Mouse (Mus musculus) 3T3-L1 (cell line): ENCODE measurements around the gene S100a3.
A peak's percentile ranks its signal among the peaks of the same experiment; 100 is the strongest.

ENCODE experiments used
- DNase-seq: peaks from one replicate; pipeline ENCODE4 v3.0.0-alpha.2; 2015; ENCODE audit warnings: low read depth, low spot score

The S100a3 gene

DNA sequence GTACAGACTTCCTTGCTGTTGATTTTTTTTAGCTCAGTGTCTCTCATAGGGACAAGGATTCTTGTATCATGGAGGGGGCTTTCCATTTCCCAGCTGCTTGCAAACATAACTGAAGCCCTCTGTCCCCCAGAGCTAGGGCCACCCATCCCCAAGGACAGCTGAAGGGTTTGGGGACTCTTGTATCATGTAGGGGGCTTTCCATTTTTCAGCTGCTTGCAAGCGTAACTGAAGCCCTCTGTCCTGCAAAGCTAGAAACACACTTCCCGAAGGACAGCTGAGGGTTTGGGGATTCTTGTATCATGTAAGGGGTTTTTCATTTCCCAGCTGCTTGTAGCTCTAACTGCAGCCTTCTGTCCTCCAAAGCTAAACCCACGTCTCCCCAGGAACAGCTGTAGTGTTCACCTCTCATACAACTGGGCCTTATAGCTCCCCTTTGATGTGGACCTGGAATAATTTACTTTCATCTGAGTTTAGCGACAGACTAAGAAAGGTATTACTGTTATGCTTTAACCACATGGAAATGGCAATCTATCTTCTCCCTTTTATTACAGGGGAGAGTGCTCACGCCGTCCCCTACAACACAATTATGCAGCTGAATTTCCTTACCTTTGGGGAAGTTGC is at the start of gene S100a3:
Gene S100a3 (plus strand): TSS at position 571 of the 621 bp plus-strand sequence.
- DNase-seq, result no peak

DNA sequence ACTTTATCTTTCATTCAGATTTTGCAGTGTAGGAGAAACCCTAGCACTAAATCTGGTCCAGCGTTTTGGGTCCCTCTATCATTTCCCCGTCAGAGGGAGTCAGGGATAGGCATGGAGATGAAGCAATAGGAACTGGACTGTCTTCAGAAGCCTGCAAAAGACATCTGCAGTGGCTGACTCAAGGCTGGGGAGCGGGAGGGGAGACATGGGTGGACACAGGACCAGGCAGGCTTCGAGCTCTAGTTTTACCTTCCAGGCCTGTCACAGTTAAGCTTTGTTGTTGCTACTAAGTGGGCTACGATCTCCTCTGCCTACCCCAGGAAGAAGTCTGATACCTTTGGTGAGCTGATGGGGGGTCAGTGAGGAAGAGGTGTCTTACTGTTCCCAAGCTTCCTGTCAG is 48.1 kb upstream of the S100a3 start:
- no peak for DNase-seq

DNA sequence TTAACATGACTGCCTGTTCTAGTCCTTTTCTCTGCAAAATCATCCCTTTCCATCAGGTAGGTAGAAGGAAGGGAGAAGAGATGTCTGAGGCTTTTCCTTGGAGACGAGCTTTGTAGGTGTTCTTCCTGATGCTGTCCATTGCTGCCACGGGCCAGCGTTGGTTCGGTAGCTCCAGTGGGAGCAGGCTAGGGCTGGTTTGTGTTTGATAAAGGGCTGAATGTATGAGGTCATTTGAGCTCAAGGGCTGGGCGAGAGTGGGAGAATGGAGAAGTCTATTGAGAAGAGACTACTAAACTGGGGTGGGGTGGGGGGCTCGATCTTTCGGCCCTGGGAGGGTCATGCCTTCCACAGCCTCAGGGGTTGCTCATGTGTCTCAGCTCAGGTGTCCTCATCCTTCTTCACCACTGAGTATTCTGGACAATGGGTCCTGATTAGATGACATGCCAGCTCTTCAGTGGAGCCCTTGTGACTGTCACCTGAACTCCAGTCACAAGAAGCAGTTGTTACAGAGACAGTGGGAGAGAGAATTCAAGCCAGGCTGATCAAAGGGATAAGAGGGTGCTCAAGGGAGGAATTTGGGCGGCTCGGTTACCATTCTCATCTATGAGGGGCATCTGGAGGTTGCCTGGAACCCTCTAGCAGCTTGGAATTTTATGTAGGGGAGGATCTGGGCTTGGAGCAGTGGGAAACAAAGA is 47.3 kb upstream of the S100a3 start:
- no peak for DNase-seq

DNA sequence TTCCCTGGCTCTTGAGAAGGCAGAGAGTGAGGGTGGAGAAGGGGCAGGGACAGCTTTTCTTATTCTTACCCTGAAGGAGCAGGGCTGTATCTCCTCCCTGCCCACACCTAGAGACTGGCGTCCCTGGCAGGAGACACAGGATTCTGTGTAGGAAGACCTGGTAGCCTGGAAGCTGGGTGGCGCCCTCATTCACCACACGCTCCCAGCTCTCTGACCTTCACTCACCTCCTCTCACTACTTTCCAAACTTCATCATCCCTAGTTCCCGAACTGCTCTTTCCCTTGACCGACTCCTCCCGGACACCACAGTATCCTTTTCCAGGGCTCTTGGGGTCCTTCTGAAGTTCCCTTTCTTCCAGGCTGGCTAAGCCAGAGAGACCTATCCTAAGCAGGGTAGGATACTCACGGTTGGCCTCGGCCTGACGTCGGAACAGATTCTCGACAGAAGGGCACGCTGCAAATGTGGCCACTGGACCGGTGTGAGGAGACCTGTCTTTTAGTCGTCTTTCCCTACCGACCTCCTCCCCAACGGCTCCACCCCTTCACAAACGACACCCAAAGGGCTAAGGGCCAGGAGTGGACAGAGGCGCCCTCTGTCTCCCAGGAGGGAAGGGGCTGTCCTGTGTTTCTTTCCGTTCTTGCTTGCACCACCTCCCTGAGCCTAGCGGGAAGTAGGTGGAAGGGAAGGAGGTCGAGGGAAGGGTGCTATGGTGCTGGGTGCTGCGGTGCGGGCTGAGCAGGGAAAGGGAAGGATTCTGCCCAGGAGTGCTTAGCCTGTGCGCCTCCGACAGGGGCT is 46.4 kb upstream of the S100a3 start, which contains the start of the genes S100a1 and S100a13:
Gene S100a1 (minus strand): TSS at position 597 of the 795 bp plus-strand sequence.
Gene S100a13 (plus strand): TSS at position 640 of the 795 bp plus-strand sequence.
- DNase-seq, result peak; percentile 67

DNA sequence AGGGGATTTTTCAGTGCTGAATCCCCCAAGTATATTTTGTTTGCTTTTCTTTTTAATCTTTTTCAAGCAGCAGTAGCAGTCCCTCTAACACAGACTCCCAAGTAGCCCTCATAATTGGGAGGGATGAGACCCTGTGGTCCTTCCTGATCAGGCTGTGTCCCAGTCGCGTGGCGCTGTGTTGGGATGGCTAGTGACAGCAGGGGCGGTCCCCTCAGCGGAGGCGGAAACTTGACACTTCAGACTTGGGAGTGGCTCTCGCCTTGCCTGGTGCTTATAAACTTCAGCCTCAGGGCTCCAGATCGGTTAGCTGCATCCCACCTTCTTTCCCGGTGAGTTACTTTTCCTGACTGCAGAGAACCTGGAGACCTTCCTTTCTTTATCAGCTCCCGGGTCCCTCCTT is 45.7 kb upstream of the S100a3 start:
- DNase-seq, result peak; percentile 73

DNA sequence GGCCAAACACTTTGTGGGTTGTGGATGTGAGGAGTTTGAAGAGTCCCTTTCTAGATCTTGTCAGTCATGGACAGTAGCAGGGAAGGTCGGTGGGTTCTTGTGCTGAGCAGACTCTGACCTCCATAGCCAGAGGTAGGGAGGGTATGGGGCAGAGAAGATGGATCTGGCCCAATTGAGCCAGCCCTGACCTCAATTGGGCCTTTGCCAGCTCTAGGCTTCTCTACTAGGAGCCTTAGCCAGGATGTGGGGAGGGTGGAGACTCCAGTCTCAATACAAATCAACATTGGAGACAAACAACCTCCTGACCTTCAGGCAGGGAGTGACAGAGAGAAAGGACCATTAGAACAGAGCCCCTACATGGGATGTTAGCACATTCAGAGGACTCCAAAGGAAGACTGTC is 45.1 kb upstream of the S100a3 start:
- peak; percentile 39 for DNase-seq

DNA sequence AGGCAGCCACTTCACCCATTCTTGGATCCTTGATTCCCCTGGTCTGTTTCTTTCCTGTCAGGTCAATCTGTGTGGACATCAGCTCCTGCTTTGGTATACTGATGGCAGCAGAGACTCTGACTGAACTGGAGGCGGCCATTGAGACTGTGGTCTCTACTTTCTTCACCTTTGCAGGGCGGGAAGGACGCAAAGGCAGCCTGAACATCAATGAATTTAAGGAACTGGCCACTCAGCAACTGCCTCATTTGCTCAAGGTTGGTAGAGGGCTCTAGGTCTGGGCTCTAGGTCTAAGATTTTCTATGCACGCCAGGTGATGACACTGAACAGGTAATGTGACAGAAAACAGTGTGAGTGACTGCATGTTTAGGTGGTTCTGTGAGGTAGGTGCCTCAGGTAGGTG is 44.6 kb upstream of the S100a3 start:
- no peak for DNase-seq

DNA sequence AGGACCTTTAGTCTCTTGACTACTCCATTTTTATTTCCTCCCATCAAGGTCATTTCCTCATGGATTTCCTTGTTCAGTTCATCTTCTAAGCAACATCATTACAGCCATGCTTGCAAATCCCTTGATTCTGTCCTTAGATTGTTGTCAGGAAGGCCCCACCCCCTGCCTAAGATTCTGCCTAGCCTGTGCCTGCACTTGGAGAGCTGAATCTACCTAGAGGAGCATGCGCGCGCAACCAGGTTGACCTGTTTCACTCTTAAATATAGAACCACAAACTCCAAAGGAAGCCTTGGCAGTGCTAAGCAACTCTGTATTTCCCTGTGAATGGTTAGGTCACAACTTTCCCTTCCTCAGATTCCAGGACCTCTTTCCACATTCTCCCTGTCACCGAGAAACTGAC is 42.7 kb upstream of the S100a3 start:
- no peak for DNase-seq

DNA sequence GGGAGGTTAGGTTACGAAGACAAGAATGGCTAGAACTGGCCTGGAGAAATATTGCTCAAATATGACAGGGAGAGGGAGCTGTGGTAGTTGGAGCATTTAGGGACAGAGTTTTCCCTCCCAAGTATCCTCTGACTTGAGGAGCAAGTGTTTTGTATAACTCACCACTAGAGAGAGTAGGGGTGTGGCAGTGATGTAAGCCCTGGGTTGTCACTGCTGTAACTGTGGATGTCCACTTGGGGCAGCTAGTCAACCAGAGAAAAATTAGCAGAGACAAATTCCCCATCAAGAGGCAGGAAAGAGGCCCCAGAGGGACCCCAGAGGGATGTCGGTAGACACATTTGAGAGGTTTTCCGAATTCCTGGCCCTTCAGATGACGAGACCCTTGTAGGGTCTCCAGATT is 35.0 kb upstream of the S100a3 start:
- DNase-seq, result peak; percentile 94

DNA sequence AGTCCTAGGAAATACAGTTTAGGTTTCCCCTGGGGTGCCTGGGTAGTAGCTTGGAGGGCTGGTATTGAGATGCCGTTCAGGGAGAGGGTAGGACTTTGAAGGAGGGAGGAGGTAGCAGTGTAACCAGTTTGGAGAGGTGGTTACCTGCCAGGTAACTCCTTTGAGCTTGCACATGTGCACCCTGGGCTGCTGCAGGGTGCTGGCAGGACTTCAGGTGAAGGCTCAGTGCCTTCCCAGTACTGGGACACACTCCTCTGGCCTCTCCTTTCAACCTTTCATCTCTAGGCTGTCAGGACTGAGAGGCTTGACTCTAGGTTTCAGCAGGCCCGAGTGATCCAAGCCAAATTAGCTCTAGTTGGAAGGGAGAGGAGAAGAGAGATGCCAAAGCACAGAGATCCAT is 34.3 kb upstream of the S100a3 start:
- DNase-seq, result no peak

DNA sequence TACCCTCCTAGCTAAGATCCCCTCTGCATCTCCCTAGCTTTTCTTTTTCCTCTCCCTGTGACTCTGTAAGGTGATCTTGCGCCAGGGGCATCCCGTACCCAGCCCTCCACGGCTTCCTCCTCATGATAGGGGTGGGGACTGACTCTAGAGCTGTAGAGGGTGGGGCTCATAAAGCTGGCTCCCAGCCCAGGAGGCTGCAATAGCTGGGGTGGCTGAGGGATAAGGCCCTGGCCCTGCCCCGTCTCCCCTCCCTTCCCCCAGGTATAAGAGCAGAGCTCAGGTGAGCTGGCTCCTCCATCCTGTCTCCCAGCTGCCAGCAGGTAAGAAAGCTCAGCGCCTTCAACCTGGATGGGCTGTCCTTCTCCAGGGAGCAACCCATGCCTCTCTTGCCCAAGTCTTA is 33.8 kb upstream of the S100a3 start, which contains the start of gene S100a14:
Gene S100a14 (plus strand): TSS at position 277 of the 400 bp plus-strand sequence.
- DNase-seq, result peak; percentile 44

DNA sequence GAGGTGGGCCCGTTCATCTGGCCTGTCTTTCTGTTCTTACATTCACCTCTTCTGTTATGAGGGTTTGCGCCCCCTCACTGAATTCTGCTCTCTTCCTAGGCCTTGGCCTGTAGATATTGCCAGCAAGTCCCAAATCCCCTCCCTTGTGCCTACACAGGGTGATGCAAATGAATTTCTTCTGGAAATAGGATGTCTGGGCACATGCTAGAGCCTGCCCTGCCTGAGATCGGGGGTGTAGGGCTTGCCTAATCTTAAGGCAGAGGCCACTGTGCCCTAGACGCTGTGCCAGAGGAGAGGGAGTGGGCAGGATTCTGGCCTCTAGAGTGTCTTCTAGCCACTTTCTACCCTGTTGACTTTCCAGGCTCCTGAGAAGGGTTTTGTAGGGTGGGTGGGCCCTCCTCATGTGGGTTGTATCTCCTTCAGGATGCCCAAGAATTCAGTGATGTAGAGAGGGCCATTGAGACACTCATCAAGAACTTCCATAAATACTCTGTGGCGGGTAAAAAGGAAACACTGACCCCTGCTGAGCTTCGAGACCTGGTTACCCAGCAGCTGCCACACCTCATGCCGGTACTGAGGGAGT is 33.0 kb upstream of the S100a3 start:
- no peak for DNase-seq

DNA sequence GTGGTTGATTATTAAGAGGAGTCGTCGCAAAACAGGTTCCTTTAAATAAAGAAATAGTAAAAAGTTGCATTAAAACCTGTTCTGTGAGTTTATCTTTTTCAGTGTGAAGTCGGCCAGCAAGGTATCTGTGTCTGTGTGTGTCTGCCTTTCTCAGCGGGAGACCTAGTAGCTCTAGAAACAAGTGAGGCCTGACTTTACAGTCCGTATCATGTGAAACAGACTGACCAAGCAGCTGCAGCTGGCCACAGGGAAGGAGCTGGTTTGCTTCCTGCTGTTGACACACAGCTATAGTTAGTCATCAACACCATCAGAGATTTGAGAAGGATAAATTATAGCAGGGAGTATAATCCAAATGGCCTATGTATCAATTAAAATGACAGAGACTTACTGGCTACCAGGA is 28.7 kb upstream of the S100a3 start:
- DNase-seq, result no peak

DNA sequence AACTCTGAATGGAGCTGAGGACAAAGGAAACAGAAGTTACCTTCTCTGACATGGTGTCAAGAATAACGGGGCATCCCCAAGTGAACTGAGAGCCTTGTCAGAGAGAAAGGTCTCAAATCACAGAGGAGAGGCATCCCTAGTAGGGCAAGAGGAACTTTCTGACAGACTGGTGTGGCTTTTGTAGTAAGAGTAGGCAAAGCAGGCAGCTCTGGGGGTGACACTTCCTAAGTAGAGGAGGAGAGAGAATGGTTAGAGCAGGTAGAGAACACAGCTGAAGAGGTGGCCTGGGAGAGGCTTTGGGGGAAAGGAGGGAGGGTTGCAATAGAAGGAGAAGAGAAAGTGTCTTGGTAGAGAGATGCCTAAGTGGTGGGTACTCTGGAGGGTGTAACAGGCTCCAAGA is 24.9 kb upstream of the S100a3 start:
- DNase-seq, result no peak

DNA sequence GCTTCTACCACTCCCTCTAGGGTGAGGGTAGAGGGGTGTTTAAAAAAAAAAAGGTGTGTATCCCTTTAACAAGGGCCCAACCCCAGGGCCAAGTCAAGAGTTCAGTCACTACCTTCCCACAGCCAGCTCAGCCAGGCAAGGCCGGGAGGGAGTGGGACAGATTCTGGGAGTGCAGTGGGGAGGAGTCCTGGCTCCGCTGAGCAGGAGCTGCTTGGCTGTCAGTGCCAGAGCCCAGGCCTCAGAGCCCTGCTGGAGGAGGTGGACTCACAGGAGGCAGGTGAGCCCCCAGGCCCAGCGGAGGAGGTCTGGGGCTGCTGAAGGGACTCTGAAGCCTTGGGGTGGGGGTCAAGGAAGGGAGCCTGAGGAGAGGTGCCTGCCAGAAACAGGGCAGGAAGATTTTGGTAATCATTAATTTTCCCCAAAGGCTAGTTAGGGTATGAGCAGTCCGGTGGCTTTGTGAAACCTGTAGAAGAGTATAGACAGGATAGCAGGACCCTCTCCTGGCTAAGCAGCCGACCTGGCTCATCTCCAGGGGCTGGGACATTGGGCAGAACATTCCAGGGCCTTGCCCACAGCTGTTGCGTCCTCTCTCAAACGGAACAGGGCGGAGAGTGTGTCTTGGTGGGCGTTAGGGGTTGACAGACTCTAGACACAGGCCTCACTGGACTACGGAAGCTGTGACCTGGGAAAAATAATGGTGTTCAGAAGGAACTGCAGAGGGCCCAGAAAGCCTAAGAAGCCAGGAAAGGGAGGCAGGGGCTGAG is 23.1 kb upstream of the S100a3 start, which contains the start of gene S100a16:
Gene S100a16 (plus strand): TSS at position 114 of the 764 bp plus-strand sequence.
- peak; percentile 70 for DNase-seq

DNA sequence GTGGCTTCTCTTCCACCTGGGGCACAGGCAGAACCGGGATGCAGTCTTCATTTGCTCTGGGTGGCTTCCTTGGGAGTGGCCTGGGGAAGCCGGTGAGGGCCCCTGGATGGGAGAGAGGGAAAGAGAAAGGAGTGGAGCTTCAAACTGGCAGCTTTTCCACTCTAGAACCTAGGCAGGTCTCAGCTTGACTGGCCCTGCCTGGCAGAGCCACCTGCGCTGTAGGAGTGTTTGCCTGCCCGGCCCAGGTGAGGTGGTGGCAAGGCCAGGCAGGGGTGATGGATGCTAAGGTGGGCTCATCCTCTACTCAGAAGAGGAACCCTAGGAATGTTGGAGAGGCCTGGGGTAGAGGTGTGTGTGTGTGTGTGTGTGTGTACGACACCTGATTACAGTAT is 22.5 kb upstream of the S100a3 start:
- DNase-seq, result no peak

DNA sequence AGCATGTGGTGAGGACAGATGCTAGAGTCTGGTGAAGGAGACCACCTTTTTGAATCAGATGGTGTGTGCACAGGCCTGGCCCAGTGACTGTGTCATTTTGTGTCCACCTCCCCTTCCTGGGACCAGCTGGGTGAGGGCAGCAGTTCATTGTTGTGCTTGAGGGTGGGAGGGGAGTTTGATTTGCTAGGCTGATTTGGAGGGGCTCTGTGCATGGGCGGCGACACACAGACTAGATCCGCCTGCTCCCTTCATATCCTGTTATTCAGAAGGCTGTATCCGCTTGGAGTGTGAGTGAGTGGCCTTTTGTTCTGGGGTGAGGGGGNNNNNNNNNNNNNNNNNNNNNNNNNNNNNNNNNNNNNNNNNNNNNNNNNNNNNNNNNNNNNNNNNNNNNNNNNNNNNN is 19.5 kb upstream of the S100a3 start:
- no peak for DNase-seq

DNA sequence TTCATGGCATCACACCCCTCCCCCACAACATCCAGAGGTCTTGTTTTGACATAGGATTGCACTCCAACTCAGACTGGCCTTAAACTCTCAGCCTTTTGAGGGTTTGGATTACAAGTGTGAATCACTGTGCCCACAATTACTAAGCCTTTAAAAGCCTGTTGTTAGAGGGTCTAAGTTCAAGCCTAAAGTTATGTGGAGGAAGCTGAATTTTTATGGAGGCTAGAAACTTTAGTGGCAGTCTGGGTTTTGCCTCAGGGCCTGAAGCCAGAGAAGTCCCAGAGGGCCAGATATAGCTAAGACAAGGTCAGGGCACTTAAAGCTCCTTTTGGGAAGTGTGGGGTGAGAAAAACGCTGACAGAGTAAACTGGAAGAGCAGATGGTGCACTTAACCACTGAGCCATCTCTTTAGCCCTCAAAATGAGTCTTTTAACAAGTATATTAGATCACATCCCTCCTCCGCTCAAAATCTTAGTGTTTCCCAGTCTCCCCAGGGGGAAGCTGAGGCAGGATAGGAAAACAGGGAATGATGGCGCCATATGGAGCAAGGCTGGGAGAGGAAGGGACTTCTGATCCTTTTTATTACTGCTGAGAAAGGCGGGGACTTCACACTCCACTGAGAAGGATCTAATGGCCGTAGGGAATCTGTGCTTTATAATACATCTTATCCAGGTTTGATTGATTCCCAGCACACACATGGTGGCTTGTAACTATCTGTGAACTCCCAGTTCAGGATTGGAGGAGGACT is 10.5 kb upstream of the S100a3 start:
- peak; percentile 89 for DNase-seq

DNA sequence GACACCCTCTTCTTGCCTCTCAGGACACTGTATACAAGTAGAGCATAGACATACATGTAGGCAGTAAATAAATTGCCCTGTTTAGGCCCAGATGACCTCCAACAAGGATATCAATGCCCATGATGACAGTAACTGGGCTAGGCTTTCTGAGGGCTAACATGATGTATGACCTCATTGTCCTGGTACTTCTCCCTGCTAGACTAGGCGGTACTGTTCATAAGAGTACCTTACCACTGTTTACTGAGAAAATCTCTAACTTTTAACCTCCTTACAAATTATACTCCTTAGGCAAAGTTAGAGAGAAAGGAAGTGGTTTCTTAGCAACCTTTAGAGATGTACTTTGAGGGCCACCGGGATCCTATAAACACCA is 10.0 kb upstream of the S100a3 start:
- DNase-seq, result peak; percentile 79

DNA sequence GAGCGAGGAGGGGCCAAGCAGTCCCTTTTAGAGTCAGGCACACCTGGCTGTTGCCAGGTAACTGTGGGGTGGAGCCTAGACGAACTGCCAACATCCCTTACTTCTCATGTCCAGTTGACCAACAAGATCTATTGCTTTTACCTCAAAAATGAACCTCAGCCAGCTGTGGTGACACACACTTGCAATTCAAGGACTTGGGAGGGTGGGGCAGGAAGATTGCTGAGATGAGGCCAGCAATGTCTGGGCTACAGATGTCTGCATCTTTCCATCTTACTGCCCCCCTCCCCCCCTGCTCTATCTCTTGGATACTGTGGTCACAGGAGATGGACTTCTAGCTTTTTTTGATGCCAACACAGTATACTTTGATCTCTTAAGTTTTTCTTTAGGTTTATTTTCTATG is 8.1 kb upstream of the S100a3 start:
- DNase-seq, result peak; percentile 82

DNA sequence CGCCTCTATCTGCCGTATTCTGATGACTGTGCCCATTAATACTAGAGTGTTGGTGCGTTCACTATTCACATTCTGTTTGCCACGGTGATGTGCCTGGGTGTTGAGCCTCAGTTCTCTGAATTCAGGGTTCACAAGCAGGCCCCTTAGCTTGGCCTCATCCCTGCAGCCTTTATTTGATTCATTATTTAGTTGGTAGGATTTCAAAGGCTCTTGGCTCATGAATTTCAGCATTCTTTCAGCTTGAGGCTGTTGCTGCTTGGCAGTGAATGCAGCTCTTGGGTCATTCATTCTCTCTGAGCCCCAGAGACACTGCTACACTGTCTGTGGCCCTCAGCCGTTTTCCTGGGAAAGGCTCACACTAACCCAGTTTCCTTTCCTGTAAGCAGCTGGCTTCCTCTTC is 4.4 kb upstream of the S100a3 start:
- DNase-seq, result peak; percentile 78
